ENCODE assay signal across 13 mouse cellular contexts in genomic region chr12:79888086-79888485, GRCm38 (mm10).
A peak's percentile ranks its signal among the peaks of the same experiment; 100 is the strongest.
DNase-seq lines count a peak whose midpoint lies in the region; ATAC-seq lines count a peak whose summit lies in the region.
"Had no signal": no experiment of that assay in that cellular context is flagged by ENCODE, and none has a peak within 500 bp of the region (broad histone marks: within the 10 kb centered on the region; RNA-seq: fewer than 3 reads in every experiment).

No protein-coding gene starts in this region.

- H3K27ac ChIP-seq in forebrain, embryonic 11.5 days (ENCODE audit: low read depth, low read length): no peak overlapping the region
- H3K27ac ChIP-seq in forebrain, embryonic 14.5 days (ENCODE audit: low read depth, low read length): no peak overlapping the region; the same call in 1 of the 2 replicates
- H3K27ac ChIP-seq in hindbrain, embryonic 10.5 days: peak overlapping the region; percentile 71
- no peak overlapping the region for H3K27ac ChIP-seq in hindbrain, embryonic 12.5 days
- H3K27ac ChIP-seq in neural tube, embryonic 13.5 days (replicated peaks): 0 out of 2 replicates have a peak overlapping the region, but pooled peaks have one; percentile 33
- H3K27ac ChIP-seq in stomach, embryonic 15.5 days: peak overlapping the region; percentile 72; the same call in 1 of the 2 replicates
- H3K27ac ChIP-seq: hindbrain, embryonic 13.5 days; midbrain, embryonic 13.5 days had no signal

- WGBS in forebrain, embryonic 11.5 days: 85% methylated on average over 4 of the region's 4 CpGs
- WGBS in forebrain, embryonic 14.5 days: 86% methylated on average over 4 of the region's 4 CpGs
- 88% methylated on average over 4 of the region's 4 CpGs for WGBS in hindbrain, embryonic 10.5 days
- 86% methylated on average over 4 of the region's 4 CpGs for WGBS in hindbrain, embryonic 12.5 days
- 86% methylated on average over 4 of the region's 4 CpGs for WGBS in neural tube, embryonic 13.5 days
- WGBS in stomach, embryonic 15.5 days: 78% methylated on average over 4 of the region's 4 CpGs

- H3K9ac ChIP-seq in forebrain, embryonic 11.5 days (ENCODE audit: low read length): no peak overlapping the region
- no peak overlapping the region for H3K9ac ChIP-seq in forebrain, embryonic 14.5 days (ENCODE audit: low read length)
- H3K9ac ChIP-seq in hindbrain, embryonic 12.5 days: no peak overlapping the region
- no peak overlapping the region for H3K9ac ChIP-seq in neural tube, embryonic 13.5 days
- H3K9ac ChIP-seq in stomach, embryonic 15.5 days: no peak overlapping the region
- H3K9ac ChIP-seq: hindbrain, embryonic 13.5 days; midbrain, embryonic 13.5 days had no signal

- no peak for ATAC-seq in forebrain, embryonic 11.5 days (replicated peaks; ENCODE audit: low FRiP score)
- ATAC-seq in forebrain, embryonic 14.5 days: no peak
- ATAC-seq in hindbrain, embryonic 12.5 days (ENCODE audit: low FRiP score): no peak
- no peak for ATAC-seq in neural tube, embryonic 13.5 days (ENCODE audit: low read depth)
- no peak for ATAC-seq in stomach, embryonic 15.5 days (ENCODE audit: insufficient read depth, low FRiP score, low read depth)
- ATAC-seq: midbrain, embryonic 13.5 days had no signal

- no peaks in the 10 kb centered on the region for H3K36me3 ChIP-seq in forebrain, embryonic 11.5 days (ENCODE audit: control insufficient read depth, insufficient read depth, low read length)
- no peaks in the 10 kb centered on the region for H3K36me3 ChIP-seq in forebrain, embryonic 14.5 days (ENCODE audit: control insufficient read depth, insufficient read depth, low read length)
- H3K36me3 ChIP-seq in hindbrain, embryonic 10.5 days: no peaks in the 10 kb centered on the region
- no peaks in the 10 kb centered on the region for H3K36me3 ChIP-seq in hindbrain, embryonic 12.5 days
- no peaks in the 10 kb centered on the region for H3K36me3 ChIP-seq in neural tube, embryonic 13.5 days
- no peaks in the 10 kb centered on the region for H3K36me3 ChIP-seq in stomach, embryonic 15.5 days
- H3K36me3 ChIP-seq: hindbrain, embryonic 13.5 days; midbrain, embryonic 13.5 days had no signal

- no peaks in the 10 kb centered on the region for H3K27me3 ChIP-seq in forebrain, embryonic 11.5 days (ENCODE audit: control insufficient read depth, insufficient read depth, low read length)
- no peaks in the 10 kb centered on the region for H3K27me3 ChIP-seq in forebrain, embryonic 14.5 days (replicated peaks; ENCODE audit: control insufficient read depth, insufficient read depth, low read length)
- H3K27me3 ChIP-seq in hindbrain, embryonic 10.5 days (ENCODE audit: insufficient read depth, poor library complexity, severe bottlenecking): peaks cover 3% of the 10 kb centered on the region; the same call in 1 of the 2 replicates
- peaks cover 2% of the 10 kb centered on the region; the same call in 1 of the 2 replicates for H3K27me3 ChIP-seq in hindbrain, embryonic 12.5 days
- H3K27me3 ChIP-seq in neural tube, embryonic 13.5 days: no peaks in the 10 kb centered on the region
- H3K27me3 ChIP-seq in stomach, embryonic 15.5 days (replicated peaks): no peaks in the 10 kb centered on the region
- H3K27me3 ChIP-seq: hindbrain, embryonic 13.5 days; midbrain, embryonic 13.5 days had no signal

- H3K4me1 ChIP-seq in forebrain, embryonic 11.5 days (replicated peaks; ENCODE audit: control insufficient read depth, insufficient read depth, low read length): no peaks in the 10 kb centered on the region
- H3K4me1 ChIP-seq in forebrain, embryonic 14.5 days (ENCODE audit: control insufficient read depth, insufficient read depth, low read length): peaks cover 9% of the 10 kb centered on the region; the same call in 1 of the 2 replicates
- peaks cover 48% of the 10 kb centered on the region for H3K4me1 ChIP-seq in hindbrain, embryonic 10.5 days (replicated peaks)
- H3K4me1 ChIP-seq in hindbrain, embryonic 12.5 days: peaks cover 14% of the 10 kb centered on the region
- peaks cover 20% of the 10 kb centered on the region for H3K4me1 ChIP-seq in neural tube, embryonic 13.5 days (replicated peaks)
- peaks cover 20% of the 10 kb centered on the region for H3K4me1 ChIP-seq in stomach, embryonic 15.5 days

- peak; percentile 38 for DNase-seq in forebrain, embryonic 11.5 days (ENCODE audit: low spot score)
- DNase-seq in forebrain, embryonic 14.5 days (ENCODE audit: low spot score): no peak
- no peak for DNase-seq in hindbrain, embryonic 10.5 days (ENCODE audit: low spot score)
- no peak for DNase-seq in neural tube, embryonic 10.5 days (ENCODE audit: extremely low spot score, low spot score)
- no peak for DNase-seq in adrenal gland, postnatal 36 days
- DNase-seq: cerebellum, adult 18-20 months; retina, postnatal 1 day; thymus, postnatal 14 days had no signal

- H3K4me3 ChIP-seq in forebrain, embryonic 11.5 days (ENCODE audit: low read depth, low read length): no peak overlapping the region
- H3K4me3 ChIP-seq in forebrain, embryonic 14.5 days (ENCODE audit: low read depth, low read length): no peak overlapping the region
- no peak overlapping the region for H3K4me3 ChIP-seq in hindbrain, embryonic 10.5 days
- no peak overlapping the region for H3K4me3 ChIP-seq in hindbrain, embryonic 12.5 days
- no peak overlapping the region for H3K4me3 ChIP-seq in neural tube, embryonic 13.5 days
- H3K4me3 ChIP-seq in stomach, embryonic 15.5 days (replicated peaks): no peak overlapping the region
- H3K4me3 ChIP-seq: hindbrain, embryonic 13.5 days; midbrain, embryonic 13.5 days had no signal

- no peak overlapping the region for H3K4me2 ChIP-seq in forebrain, embryonic 11.5 days (ENCODE audit: low read depth, low read length, severe bottlenecking)
- no peak overlapping the region for H3K4me2 ChIP-seq in forebrain, embryonic 14.5 days (ENCODE audit: low read length)
- no peak overlapping the region for H3K4me2 ChIP-seq in hindbrain, embryonic 12.5 days (replicated peaks)
- H3K4me2 ChIP-seq in neural tube, embryonic 13.5 days: no peak overlapping the region
- H3K4me2 ChIP-seq in stomach, embryonic 15.5 days: no peak overlapping the region
- H3K4me2 ChIP-seq: hindbrain, embryonic 13.5 days; midbrain, embryonic 13.5 days had no signal

- no peaks in the 10 kb centered on the region for H3K9me3 ChIP-seq in forebrain, embryonic 11.5 days (ENCODE audit: control insufficient read depth, low read length)
- no peaks in the 10 kb centered on the region for H3K9me3 ChIP-seq in forebrain, embryonic 14.5 days (replicated peaks; ENCODE audit: control insufficient read depth, low read length)
- H3K9me3 ChIP-seq in hindbrain, embryonic 10.5 days: 0 out of 2 replicates have a peak, but pooled peaks cover 3% of the 10 kb centered on the region
- H3K9me3 ChIP-seq in hindbrain, embryonic 12.5 days (replicated peaks): no peaks in the 10 kb centered on the region
- no peaks in the 10 kb centered on the region for H3K9me3 ChIP-seq in neural tube, embryonic 13.5 days
- H3K9me3 ChIP-seq in stomach, embryonic 15.5 days: no peaks in the 10 kb centered on the region
- H3K9me3 ChIP-seq: hindbrain, embryonic 13.5 days; midbrain, embryonic 13.5 days had no signal

Comparison
In these comparisons a context has a peak if more than half of its experiments do, and no peak if none do; other contexts are left out.
1. H3K27ac ChIP-seq: peak in hindbrain, embryonic 10.5 days (single experiment), neural tube, embryonic 13.5 days (single experiment) and stomach, embryonic 15.5 days (single experiment); none in forebrain, embryonic 11.5 days (single experiment), forebrain, embryonic 14.5 days (single experiment) and hindbrain, embryonic 12.5 days (single experiment).